Mouse (Mus musculus) lung, embryonic 16.5 days (tissue): Measurements from ENCODE around the gene Gm10720. TPM values are rescaled to one million over a fixed set of nuclear protein-coding genes. Genes with fewer than 3 reads are reported as not detected.
"Not testable (repeated sequence)": the region's sequence is repeated elsewhere in the genome, so short reads cannot be mapped to it uniquely, and the experiment has no call there.

ENCODE experiments used
- ATAC-seq: fragments of 200-750 bp; cut with Nextera tagmentation; 2 replicates; pipeline ENCODE4 v1.8.0; 2017; ENCODE audit warnings: low read depth, mild to moderate bottlenecking, moderate library complexity
- H3K27ac ChIP-seq: fragments of 300-500 bp; sonication (generic); 2 replicates; pipeline ENCODE4 v1.5.1; 2014; ENCODE audit warnings: mild to moderate bottlenecking, control low read depth, low read length
- H3K27me3 ChIP-seq: fragments of 300-500 bp; sonication (generic); 2 replicates; pipeline ENCODE4 v1.6.1; 2014; ENCODE audit warnings: low read depth, low read length, mixed read lengths; ENCODE audit not compliant: control insufficient read depth, insufficient read depth
- H3K36me3 ChIP-seq: fragments of 300-500 bp; sonication (generic); 2 replicates; pipeline ENCODE4 v1.6.1; 2014; ENCODE audit warnings: low read length; ENCODE audit not compliant: control insufficient read depth, insufficient read depth
- H3K4me1 ChIP-seq: fragments of 300-500 bp; sonication (generic); replicated peaks from 2 replicates; pipeline ENCODE4 v1.6.1; 2014; ENCODE audit warnings: low read length, mixed read lengths; ENCODE audit not compliant: control insufficient read depth, insufficient read depth
- H3K4me2 ChIP-seq: fragments of 300-500 bp; sonication (generic); 2 replicates; pipeline ENCODE4 v1.6.1; 2014; ENCODE audit warnings: low read depth, low read length, control low read depth
- H3K4me3 ChIP-seq: fragments of 300-500 bp; sonication (generic); 2 replicates; pipeline ENCODE4 v1.5.1; 2014; ENCODE audit warnings: mild to moderate bottlenecking, low read length, control low read depth
- H3K9ac ChIP-seq: fragments of 300-500 bp; sonication (generic); 2 replicates; pipeline ENCODE4 v1.6.1; 2014; ENCODE audit warnings: low read length, control low read depth
- H3K9me3 ChIP-seq: fragments of 300-500 bp; sonication (generic); 2 replicates; pipeline ENCODE4 v1.6.1; 2016; ENCODE audit warnings: low read length; ENCODE audit not compliant: control insufficient read depth
- WGBS: fragments of 180-500 bp; shearing (Covaris S2); extraction: QIAGEN DNeasy Blood & Tissue Kit; methylation state at CpG from one replicate; pipeline ENCODE4 v1.1.7; 2014; 5-methylcytosine and 5-hydroxymethylcytosine counted together
- microRNA-seq: library from miRNA; unstranded; fragments of <30 nt; microRNA quantifications from one replicate; pipeline ENCODE4, GENCODE M21; 2016
- polyA plus RNA-seq: library from polyadenylated mRNA; unstranded; fragments of >200 nt; fragmentation: Nextera tagmentation; extraction: Ambion mirVana; gene quantifications from 2 replicates; pipeline ENCODE4 v1.2.1, GENCODE M21; 2015

Gm10720 gene
- polyA plus RNA-seq, 1 experiment from 2014 or later = not detected

- not testable (repeated sequence) for H3K36me3 ChIP-seq, H3K9ac ChIP-seq, ATAC-seq, H3K27ac ChIP-seq, H3K27me3 ChIP-seq, H3K4me2 ChIP-seq, H3K4me1 ChIP-seq, H3K4me3 ChIP-seq, H3K9me3 ChIP-seq
- WGBS = 70% methylated on average over 6 of the region's 8 CpGs
Measured at GRCm38 (mm10) chr9:3036577-3036976, 21.1 kb downstream of the Gm10720 start, which contains the start of gene Gm10715. TSS of gene Gm10715 (plus strand) at chr9:3036877.

DNA sequence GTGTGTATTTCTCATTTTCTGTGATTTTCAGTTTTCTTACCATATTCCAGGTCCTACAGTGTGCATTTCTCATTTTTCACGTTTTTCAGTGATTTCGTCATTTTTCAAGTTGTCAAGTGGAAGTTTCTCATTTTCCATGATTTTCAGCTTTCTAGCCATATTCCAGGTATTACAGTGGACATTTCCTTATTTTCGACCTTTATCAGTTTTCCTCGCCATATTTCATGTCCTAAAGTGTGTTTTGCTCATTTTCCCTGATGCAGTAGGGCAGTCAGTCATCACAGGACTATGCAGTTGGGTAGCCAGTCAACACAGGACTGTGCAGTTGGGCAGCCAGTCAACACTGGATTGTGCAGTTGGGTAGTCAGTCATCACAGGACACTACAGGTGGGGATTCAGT lies 22.7 kb downstream of the Gm10720 start:
- WGBS = 64% methylated on average over 4 of the region's 4 CpGs
- not testable (repeated sequence) for H3K27me3 ChIP-seq, H3K36me3 ChIP-seq, ATAC-seq, H3K4me3 ChIP-seq, H3K9me3 ChIP-seq, H3K4me2 ChIP-seq, H3K4me1 ChIP-seq, H3K9ac ChIP-seq, H3K27ac ChIP-seq

Small RNA genes lying within 50 kb of the gene (microRNA-seq; reads per million reads assigned to microRNA genes)
- not detected for gene Mir101c

Other genes with a start within 250 kb of the Gm10720 start
- gene Gm10722, start 14.7 kb upstream of the Gm10720 start, polyA plus RNA-seq = not detected in 2 replicates
- not detected in 2 replicates for gene Gm11168, start 12.3 kb upstream of the Gm10720 start, polyA plus RNA-seq
- gene Gm10721, start 2.5 kb upstream of the Gm10720 start, polyA plus RNA-seq = not detected in 2 replicates
- gene Gm10719, start 1.8 kb downstream of the Gm10720 start, polyA plus RNA-seq = not detected in 2 replicates
- gene Gm10718, start 7.9 kb downstream of the Gm10720 start, polyA plus RNA-seq = 0.62 TPM in 1 of 2 replicates, not detected in the other
- gene Gm10717, start 9.8 kb downstream of the Gm10720 start, polyA plus RNA-seq = 0.44 TPM in 1 of 2 replicates, not detected in the other
- not detected in 2 replicates for gene Gm17535, start 18.9 kb downstream of the Gm10720 start, polyA plus RNA-seq
- not detected in 2 replicates for gene Gm10715, start 21.2 kb downstream of the Gm10720 start, polyA plus RNA-seq